Mouse (Mus musculus): ENCODE data around the gene Slc25a18. TPM values are rescaled to one million over a fixed set of nuclear protein-coding genes. Genes with fewer than 3 reads are reported as not detected.

Gene Slc25a18
- polyA plus RNA-seq, 2 experiments: 0.08 to 0.09 TPM

DNA sequence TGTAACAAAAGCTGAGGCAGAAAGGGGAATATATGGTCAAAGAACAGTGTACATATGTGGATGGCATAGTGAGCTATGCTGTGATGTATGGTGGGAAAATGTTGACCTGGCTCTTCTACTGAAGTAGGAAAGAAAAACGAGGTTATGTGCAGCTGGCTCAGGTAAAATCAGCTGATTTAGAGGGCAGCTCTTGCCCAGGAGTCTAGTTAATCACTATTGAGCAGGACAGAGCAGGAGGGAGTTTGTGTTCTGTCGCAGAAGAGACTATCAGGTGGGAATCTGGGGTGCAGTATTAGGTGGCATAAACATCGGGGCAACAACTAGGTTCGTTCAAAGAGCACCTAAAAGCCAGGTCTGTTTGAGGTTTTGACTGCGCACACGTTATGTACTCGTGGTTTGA, 29.1 kb upstream of the Slc25a18 start:
- no peak overlapping the region for H3K9ac ChIP-seq (replicated peaks)
- H3K27me3 ChIP-seq (ENCODE audit: control insufficient read depth, insufficient read depth, low read length): no peaks in the 10 kb centered on the region
- no peak overlapping the region for H3K27ac ChIP-seq
- no peaks in the 10 kb centered on the region for H3K9me3 ChIP-seq (ENCODE audit: control insufficient read depth, low read length)
- H3K4me2 ChIP-seq (ENCODE audit: low read depth): no peak overlapping the region
- TF ChIP-seq CTCF (IDR thresholded peaks at IDR 0.05; ENCODE audit: low read depth): no peak
- no peak for TF ChIP-seq EP300 (IDR thresholded peaks at IDR 0.05; ENCODE audit: low read depth)
- peaks cover 2% of the 10 kb centered on the region; the same call in 1 of the 2 replicates for H3K36me3 ChIP-seq (replicated peaks; ENCODE audit: control insufficient read depth, insufficient read depth, low read depth)
- 79% methylated on average over 7 of the region's 7 CpGs for WGBS (ENCODE audit: insufficient replicate concordance)
- no peak for DNase-seq (ENCODE audit: low read depth in 3 of 3, low spot score in 3 of 3)
- H3K4me1 ChIP-seq (replicated peaks; ENCODE audit: control insufficient read depth in 2 of 2, insufficient read depth in 2 of 2, low read length in 1 of 2): no peaks in the 10 kb centered on the region
- no peak overlapping the region for H3K4me3 ChIP-seq (ENCODE audit: insufficient read depth in 1 of 2, low read depth in 2 of 2, low read length in 2 of 2)
- no peak for ATAC-seq (ENCODE audit: insufficient read depth)

DNA sequence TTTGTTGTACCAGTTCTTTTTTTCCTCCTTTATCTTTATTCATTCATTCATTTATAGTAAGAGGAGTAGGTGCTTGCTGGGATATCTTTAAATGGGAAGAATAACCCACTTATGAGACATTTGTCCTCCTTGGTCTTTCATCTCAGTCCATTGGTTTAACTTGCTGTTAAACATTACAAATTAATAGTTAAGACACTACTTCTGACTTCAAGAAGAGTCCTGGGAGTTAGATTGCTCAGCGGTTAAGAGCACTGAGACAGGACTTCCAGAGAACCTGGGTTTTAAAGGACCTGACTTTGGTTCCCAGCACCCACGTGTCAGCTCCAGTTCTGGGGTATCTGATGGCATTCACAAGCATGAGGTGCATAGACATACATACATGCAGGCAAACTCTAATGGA, 27.0 kb upstream of the Slc25a18 start:
- no peak overlapping the region for H3K4me2 ChIP-seq (ENCODE audit: low read depth)
- H3K9me3 ChIP-seq (ENCODE audit: control insufficient read depth, low read length): no peaks in the 10 kb centered on the region
- H3K9ac ChIP-seq (replicated peaks): no peak overlapping the region
- no peak for ATAC-seq (ENCODE audit: insufficient read depth)
- no peaks in the 10 kb centered on the region for H3K27me3 ChIP-seq (ENCODE audit: control insufficient read depth, insufficient read depth, low read length)
- TF ChIP-seq CTCF (IDR thresholded peaks at IDR 0.05; ENCODE audit: low read depth): no peak
- DNase-seq (ENCODE audit: low read depth in 3 of 3, low spot score in 3 of 3): no peak
- H3K36me3 ChIP-seq (replicated peaks; ENCODE audit: control insufficient read depth, insufficient read depth, low read depth): peaks cover 7% of the 10 kb centered on the region
- H3K4me1 ChIP-seq (replicated peaks; ENCODE audit: control insufficient read depth in 2 of 2, insufficient read depth in 2 of 2, low read length in 1 of 2): no peaks in the 10 kb centered on the region
- H3K4me3 ChIP-seq (ENCODE audit: insufficient read depth in 1 of 2, low read depth in 2 of 2, low read length in 2 of 2): no peak overlapping the region
- H3K27ac ChIP-seq: no peak overlapping the region
- 86% methylated on average over 2 of the region's 2 CpGs for WGBS (ENCODE audit: insufficient replicate concordance)

DNA sequence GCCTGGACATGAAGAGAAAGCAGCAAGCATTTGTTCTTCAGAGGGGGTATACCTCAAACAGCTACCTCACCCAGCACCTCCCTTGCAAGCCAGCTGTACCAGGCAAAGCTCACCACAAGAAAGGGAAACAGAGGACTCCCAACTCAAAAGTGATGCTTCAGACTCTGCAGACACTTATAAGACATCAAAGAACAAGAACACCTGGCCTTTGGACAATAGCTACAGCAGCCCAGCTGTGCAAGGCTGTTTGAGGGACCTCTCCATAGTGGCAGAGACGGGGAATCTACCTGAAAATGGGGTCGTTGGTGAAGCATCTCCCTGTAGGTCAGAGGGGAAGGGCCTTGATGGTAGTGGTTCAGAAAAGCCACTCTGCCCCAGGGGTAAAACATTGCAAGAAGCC, 12.2 kb upstream of the Slc25a18 start:
- H3K9ac ChIP-seq (replicated peaks): no peak overlapping the region
- TF ChIP-seq CTCF (IDR thresholded peaks at IDR 0.05; ENCODE audit: low read depth) (no peak), EP300 (IDR thresholded peaks at IDR 0.05; ENCODE audit: low read depth) (no peak)
- no peaks in the 10 kb centered on the region for H3K9me3 ChIP-seq (ENCODE audit: control insufficient read depth, low read length)
- H3K36me3 ChIP-seq (replicated peaks; ENCODE audit: control insufficient read depth, insufficient read depth, low read depth): peaks cover 42% of the 10 kb centered on the region
- no peaks in the 10 kb centered on the region for H3K27me3 ChIP-seq (ENCODE audit: control insufficient read depth, insufficient read depth, low read length)
- DNase-seq (ENCODE audit: low read depth in 3 of 3, low spot score in 3 of 3) (no peak), ATAC-seq (ENCODE audit: insufficient read depth) (no peak)
- no peak overlapping the region for H3K4me2 ChIP-seq (ENCODE audit: low read depth)
- no peak overlapping the region for H3K27ac ChIP-seq
- no peaks in the 10 kb centered on the region for H3K4me1 ChIP-seq (replicated peaks; ENCODE audit: control insufficient read depth in 2 of 2, insufficient read depth in 2 of 2, low read length in 1 of 2)
- WGBS (ENCODE audit: insufficient replicate concordance): 71% methylated on average over 2 of the region's 2 CpGs
- no peak overlapping the region for H3K4me3 ChIP-seq (ENCODE audit: insufficient read depth in 1 of 2, low read depth in 2 of 2, low read length in 2 of 2)

DNA sequence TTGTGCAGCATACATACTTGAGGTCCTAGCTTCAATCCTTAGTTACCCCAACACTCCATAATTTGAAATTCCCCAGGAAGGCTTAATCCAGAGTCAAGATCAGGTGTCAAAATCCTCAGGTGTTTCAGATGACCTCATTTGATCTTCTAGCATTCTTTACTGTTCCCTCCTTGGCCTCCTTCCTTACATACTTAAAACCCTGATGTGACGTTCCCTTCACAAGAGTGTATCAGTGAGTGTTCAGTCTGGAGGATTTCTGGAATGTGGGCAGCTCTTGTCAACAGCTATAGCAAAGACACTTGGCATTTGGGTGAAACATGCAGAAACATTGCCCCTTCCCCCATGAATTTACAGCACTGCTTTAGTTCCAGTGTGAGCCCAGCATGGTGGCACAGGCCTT, 3.4 kb upstream of the Slc25a18 start:
- TF ChIP-seq EP300 (IDR thresholded peaks at IDR 0.05; ENCODE audit: low read depth): no peak
- no peak for TF ChIP-seq CTCF (IDR thresholded peaks at IDR 0.05; ENCODE audit: low read depth)
- no peaks in the 10 kb centered on the region for H3K9me3 ChIP-seq (ENCODE audit: control insufficient read depth, low read length)
- H3K4me3 ChIP-seq (ENCODE audit: insufficient read depth in 1 of 2, low read depth in 2 of 2, low read length in 2 of 2): no peak overlapping the region
- peaks cover 16% of the 10 kb centered on the region for H3K36me3 ChIP-seq (replicated peaks; ENCODE audit: control insufficient read depth, insufficient read depth, low read depth)
- 78% methylated on average over 1 of the region's 1 CpGs for WGBS (ENCODE audit: insufficient replicate concordance)
- H3K9ac ChIP-seq (replicated peaks): no peak overlapping the region
- no peak overlapping the region for H3K4me2 ChIP-seq (ENCODE audit: low read depth)
- H3K27me3 ChIP-seq (ENCODE audit: control insufficient read depth, insufficient read depth, low read length): no peaks in the 10 kb centered on the region
- ATAC-seq (ENCODE audit: insufficient read depth) (no peak), DNase-seq (ENCODE audit: low read depth in 3 of 3, low spot score in 3 of 3) (no peak)
- no peaks in the 10 kb centered on the region for H3K4me1 ChIP-seq (replicated peaks; ENCODE audit: control insufficient read depth in 2 of 2, insufficient read depth in 2 of 2, low read length in 1 of 2)
- no peak overlapping the region for H3K27ac ChIP-seq

DNA sequence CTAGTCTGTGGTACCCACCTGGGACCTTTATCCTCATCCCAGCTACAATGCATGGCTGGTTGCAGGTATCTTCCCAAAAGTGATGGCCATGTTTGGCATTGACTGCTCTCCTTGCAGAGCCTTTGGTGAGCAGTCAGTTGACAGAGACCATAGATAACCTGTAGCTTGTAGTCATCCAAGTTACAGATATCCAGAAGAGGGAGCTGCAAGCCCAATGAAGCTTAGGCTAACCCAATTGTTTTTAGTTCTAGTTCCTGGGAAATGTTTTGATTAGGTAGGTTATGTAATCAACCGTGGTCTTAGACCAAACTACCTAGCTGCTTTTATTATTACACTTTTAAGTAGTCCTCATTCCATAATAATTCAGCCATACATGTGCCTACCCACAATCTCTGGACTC, 2.0 kb upstream of the Slc25a18 start:
- no peak for DNase-seq (ENCODE audit: low read depth in 3 of 3, low spot score in 3 of 3)
- Histone ChIP-seq H3K4me1 (replicated peaks; ENCODE audit: control insufficient read depth in 2 of 2, insufficient read depth in 2 of 2, low read length in 1 of 2) (no peaks in the 10 kb centered on the region), H3K4me2 (ENCODE audit: low read depth) (no peak overlapping the region), H3K27ac (no peak overlapping the region), H3K4me3 (ENCODE audit: insufficient read depth in 1 of 2, low read depth in 2 of 2, low read length in 2 of 2) (no peak overlapping the region), H3K27me3 (ENCODE audit: control insufficient read depth, insufficient read depth, low read length) (no peaks in the 10 kb centered on the region), H3K9ac (replicated peaks) (no peak overlapping the region), H3K36me3 (replicated peaks; ENCODE audit: control insufficient read depth, insufficient read depth, low read depth) (peaks cover 3% of the 10 kb centered on the region), H3K9me3 (ENCODE audit: control insufficient read depth, low read length) (no peaks in the 10 kb centered on the region)
- no peak for ATAC-seq (ENCODE audit: insufficient read depth)
- TF ChIP-seq EP300 (IDR thresholded peaks at IDR 0.05; ENCODE audit: low read depth): no peak
- TF ChIP-seq CTCF (IDR thresholded peaks at IDR 0.05; ENCODE audit: low read depth): peak; percentile 28; the same call in 1 of the 2 replicates
- WGBS (ENCODE audit: insufficient replicate concordance): 57% methylated on average over 1 of the region's 1 CpGs

DNA sequence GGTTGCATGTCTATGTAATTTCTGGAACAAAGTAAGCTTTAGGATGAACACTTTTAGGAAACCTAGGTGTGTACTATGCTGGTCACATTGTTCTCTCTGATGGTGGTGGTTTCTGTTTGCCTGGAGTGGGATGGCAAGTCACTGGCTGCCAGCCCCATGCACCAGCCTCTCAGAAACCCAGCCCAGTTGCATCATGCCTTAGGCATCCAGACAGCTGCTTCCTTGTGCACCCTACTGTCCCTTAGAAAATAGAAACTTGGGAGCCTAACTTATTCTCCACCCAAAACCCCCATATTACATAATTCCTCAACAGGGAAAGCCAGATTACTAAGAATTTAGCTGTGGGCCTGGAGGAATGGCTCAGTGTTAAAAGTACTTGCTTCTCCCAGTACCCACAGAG, 1.4 kb upstream of the Slc25a18 start:
- TF ChIP-seq CTCF (IDR thresholded peaks at IDR 0.05; ENCODE audit: low read depth): no peak
- no peak for TF ChIP-seq EP300 (IDR thresholded peaks at IDR 0.05; ENCODE audit: low read depth)
- H3K9me3 ChIP-seq (ENCODE audit: control insufficient read depth, low read length): no peaks in the 10 kb centered on the region
- no peak overlapping the region for H3K4me2 ChIP-seq (ENCODE audit: low read depth)
- H3K27ac ChIP-seq: no peak overlapping the region
- H3K4me3 ChIP-seq (ENCODE audit: insufficient read depth in 1 of 2, low read depth in 2 of 2, low read length in 2 of 2): no peak overlapping the region
- no peaks in the 10 kb centered on the region for H3K27me3 ChIP-seq (ENCODE audit: control insufficient read depth, insufficient read depth, low read length)
- ATAC-seq (ENCODE audit: insufficient read depth): no peak
- no peaks in the 10 kb centered on the region for H3K36me3 ChIP-seq (replicated peaks; ENCODE audit: control insufficient read depth, insufficient read depth, low read depth)
- H3K4me1 ChIP-seq (replicated peaks; ENCODE audit: control insufficient read depth in 2 of 2, insufficient read depth in 2 of 2, low read length in 1 of 2): no peaks in the 10 kb centered on the region
- DNase-seq (ENCODE audit: low read depth in 3 of 3, low spot score in 3 of 3): no peak
- H3K9ac ChIP-seq (replicated peaks): no peak overlapping the region
